ENCODE assay signal across 18 mouse cellular contexts in the genomic region with DNA sequence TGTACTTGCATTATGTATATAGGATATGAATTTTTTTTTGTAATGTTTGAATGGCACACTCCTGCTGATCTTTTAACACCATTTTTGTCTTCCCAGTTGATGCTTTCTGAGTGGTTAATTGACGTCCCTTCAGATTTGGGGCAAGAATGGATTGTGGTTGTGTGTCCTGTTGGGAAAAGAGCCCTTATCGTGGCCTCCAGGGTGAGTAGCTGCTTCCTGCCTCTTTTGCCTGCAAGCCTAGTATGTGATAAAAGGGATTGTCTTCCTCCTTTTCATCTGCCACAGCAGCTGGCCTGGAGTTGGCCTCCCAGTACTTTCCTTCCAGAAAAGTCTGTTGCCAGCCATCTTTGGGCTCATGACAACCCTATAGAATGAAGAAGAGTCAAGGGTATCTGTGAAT.
"Had no signal": no experiment of that assay in that cellular context is flagged by ENCODE, and none has a peak within 500 bp of the region (broad histone marks: within the 10 kb centered on the region; RNA-seq: fewer than 3 reads in every experiment).

No protein-coding gene starts in this region.

- ATAC-seq: midbrain, embryonic 16.5 days had no signal

- H3K9ac ChIP-seq: lung, embryonic 14.5 days; midbrain, embryonic 12.5 days; neural tube, embryonic 13.5 days; neural tube, embryonic 15.5 days had no signal

- H3K27me3 ChIP-seq: midbrain, embryonic 12.5 days; neural tube, embryonic 13.5 days; neural tube, embryonic 15.5 days had no signal

- H3K27ac ChIP-seq: midbrain, embryonic 10.5 days; midbrain, embryonic 12.5 days; neural tube, embryonic 13.5 days; neural tube, embryonic 15.5 days had no signal

- H3K4me3 ChIP-seq: midbrain, embryonic 10.5 days; midbrain, embryonic 12.5 days; myocyte; neural tube, embryonic 13.5 days; neural tube, embryonic 15.5 days had no signal

- DNase-seq: lung, embryonic 14.5 days; lung, postnatal 10 days; lung, postnatal 4 days; midbrain, embryonic 14.5 days; retina, postnatal 1 day; right cerebral cortex, adult 18-20 months; right cerebral cortex, postnatal 25 days; right cerebral cortex, postnatal 4 days; spleen, adult 18-20 months; thymus, adult 18-20 months; thymus, postnatal 14 days; thymus, postnatal 36 days had no signal

- H3K9me3 ChIP-seq: midbrain, embryonic 10.5 days; midbrain, embryonic 12.5 days; neural tube, embryonic 13.5 days; neural tube, embryonic 15.5 days had no signal

- H3K4me1 ChIP-seq: midbrain, embryonic 10.5 days; midbrain, embryonic 12.5 days; neural tube, embryonic 13.5 days; neural tube, embryonic 15.5 days had no signal
